Mouse (Mus musculus): ENCODE measurements around the gene Gmppb. TPM values are rescaled to one million over a fixed set of nuclear protein-coding genes. Genes with fewer than 3 reads are reported as not detected.

The Gmppb gene
- polyA plus RNA-seq, 2 experiments from 2014 or later: 12.9 to 22.2 TPM

DNA sequence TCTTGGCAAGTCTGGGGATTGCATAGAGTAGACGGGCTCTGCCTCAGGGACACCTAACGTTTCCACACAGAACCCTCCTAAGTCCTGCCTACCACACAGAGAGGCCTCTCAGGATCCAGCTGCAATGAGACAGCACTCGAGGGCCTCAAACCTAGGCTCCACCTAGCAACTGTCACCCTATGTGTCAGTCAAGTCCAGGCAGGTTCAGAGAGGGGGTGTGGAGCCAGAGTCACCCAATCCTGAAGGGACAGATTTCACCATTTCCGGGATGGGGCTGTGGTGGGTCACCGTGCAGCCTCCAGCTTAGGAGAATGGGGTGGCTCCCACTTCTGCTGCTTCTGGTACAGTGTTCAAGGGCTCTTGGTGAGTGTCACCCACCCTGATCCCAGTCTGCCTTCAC lies 31.1 kb downstream of the Gmppb start, which contains the start of gene Mst1:
TSS of gene Mst1 (plus strand) at position 269 of the 400 bp plus-strand sequence.
- no peak for ATAC-seq

- no peak for ATAC-seq
These were observed 33.5 kb downstream of the Gmppb start for GRCm38 (mm10) chr9:108082549-108082948.

DNA sequence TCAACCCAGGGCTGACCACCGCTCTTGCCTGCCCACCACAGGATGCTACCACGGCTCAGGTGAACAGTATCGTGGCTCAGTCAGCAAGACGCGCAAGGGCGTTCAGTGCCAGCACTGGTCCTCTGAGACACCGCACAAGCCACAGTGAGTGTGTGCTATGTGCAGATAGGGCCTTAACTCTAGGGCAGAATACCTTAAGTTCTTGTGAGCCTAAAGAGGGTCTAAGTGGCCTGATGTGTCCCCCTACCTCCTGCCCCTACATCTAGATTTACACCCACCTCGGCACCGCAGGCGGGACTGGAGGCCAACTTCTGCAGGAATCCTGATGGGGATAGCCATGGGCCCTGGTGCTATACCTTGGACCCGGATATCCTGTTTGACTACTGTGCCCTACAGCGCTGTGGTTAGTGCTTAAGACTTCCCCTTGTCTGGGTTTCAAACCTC lies 34.0 kb downstream of the Gmppb start, which contains the start of gene Rnf123:
TSS of gene Rnf123 (minus strand) at position 359 of the 444 bp plus-strand sequence.
- peak; percentile 57 for ATAC-seq

DNA sequence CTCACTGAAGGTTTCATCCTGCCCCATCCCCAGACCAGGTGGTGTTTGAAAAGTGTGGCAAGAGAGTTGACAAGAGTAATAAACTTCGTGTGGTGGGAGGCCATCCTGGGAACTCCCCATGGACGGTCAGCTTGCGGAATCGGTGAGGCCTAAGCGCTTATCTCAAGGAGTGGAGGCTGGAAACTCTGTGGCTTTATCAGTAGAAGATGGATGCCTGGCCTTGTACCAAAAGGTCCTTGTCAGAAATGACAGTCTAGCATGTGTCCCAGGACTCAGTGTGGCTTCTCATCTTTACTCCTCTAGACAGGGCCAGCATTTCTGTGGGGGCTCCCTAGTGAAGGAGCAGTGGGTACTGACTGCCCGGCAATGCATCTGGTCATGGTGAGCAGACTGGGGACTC lies 34.5 kb downstream of the Gmppb start:
- no peak for ATAC-seq

DNA sequence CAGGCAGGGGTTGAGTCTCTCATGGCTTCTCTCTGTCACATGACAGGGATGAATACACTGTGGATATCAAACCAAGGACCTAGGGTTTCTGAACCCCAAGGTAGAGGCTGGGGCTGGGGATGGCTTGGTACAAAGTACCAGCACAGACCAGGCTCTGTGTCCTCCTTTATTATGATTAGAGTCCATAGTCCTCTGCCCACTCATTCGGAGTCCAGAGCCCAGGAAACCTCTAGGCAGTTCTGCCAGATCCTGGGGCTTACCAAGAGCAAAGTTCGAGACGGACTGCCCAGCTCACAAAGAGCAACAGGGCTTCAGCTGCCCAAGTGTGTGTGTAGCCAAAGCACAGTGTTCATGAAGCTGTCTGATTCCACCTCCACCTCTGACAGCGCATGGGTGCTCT lies 36.2 kb downstream of the Gmppb start:
- no peak for ATAC-seq

- ATAC-seq: no peak
These were observed 41.6 kb downstream of the Gmppb start for GRCm38 (mm10) chr9:108090611-108091120.

- no peak for ATAC-seq
These were observed 44.5 kb downstream of the Gmppb start for GRCm38 (mm10) chr9:108093586-108093985.

DNA sequence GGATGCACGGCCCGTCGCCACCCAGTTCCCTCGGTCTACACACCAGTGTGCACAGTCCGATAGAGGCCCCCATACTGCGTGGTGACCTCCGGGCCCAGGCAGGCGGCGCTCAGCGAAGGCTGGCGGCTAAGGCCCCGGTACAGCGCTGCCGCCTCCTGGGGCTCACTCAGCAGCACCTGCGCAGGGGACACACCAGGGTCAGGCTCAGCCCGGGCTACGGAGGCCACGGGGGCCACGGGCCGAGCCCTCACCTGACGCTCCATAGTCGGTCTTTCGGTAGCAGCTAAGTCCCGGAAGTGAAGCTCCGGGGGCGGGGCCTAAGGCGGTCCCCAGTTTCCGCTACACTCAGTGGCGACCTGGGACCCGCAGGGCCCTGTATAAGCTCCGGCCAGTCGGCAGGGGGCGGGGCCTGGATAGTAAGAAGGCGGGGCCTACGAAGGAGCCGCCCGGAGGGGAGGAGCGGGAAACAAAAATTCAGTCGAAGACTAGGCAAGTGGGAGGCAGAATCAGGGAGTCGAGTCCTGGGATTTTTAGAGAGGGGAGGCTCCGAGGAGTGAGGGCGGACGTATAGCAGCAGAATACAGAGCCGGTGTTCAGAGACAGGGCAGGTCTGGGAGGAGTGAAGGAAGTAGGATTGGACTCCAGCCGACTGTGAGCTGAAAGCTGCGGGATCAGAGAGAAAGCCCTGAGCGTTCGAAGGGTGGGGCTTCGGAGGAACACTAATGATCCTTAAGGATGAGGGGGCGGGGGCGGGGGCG lies 45.3 kb downstream of the Gmppb start, which contains the start of gene Apeh:
TSS of gene Apeh (minus strand) at position 423 of the 758 bp plus-strand sequence.
- ATAC-seq: peak; percentile 94

- no peak for ATAC-seq
These were observed 46.0 kb downstream of the Gmppb start for GRCm38 (mm10) chr9:108094998-108095411.

DNA sequence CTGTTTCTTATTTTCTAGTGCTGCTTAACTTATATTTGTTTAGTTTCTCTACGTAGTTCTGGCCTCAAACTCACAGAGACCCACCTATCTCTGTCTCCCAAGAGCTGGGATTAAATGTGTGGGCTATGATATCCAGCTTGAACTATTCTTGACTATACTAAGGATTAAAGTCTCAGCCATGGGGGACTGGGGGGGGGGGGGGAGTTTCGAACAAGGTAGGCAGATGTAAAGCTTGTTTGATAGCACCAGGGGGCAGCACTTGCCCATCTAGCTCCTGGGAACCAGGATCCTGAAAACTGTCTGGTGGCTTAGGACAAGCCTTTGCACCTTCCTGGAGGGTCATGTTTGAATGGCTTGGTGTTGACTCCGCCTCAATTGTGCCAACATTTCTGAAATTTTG lies 46.5 kb downstream of the Gmppb start:
- no peak for ATAC-seq

- ATAC-seq: no peak
These were observed 47.1 kb downstream of the Gmppb start for GRCm38 (mm10) chr9:108095949-108096712.

- ATAC-seq: no peak
These were observed 50.6 kb downstream of the Gmppb start for GRCm38 (mm10) chr9:108099619-108100018.

Other genes with a start within 250 kb of the Gmppb start
- gene Rbm6, start 176.0 kb upstream of the Gmppb start, polyA plus RNA-seq (2017; shearing (Covaris generic)): 10 to 100 TPM; 76.4 to 81.0 TPM
- gene Mon1a, start 161.1 kb upstream of the Gmppb start, polyA plus RNA-seq (2017; shearing (Covaris generic)): 10 to 100 TPM; 11.3 to 12.9 TPM
- not detected for gene Mst1r, start 142.4 kb upstream of the Gmppb start, polyA plus RNA-seq (2017; shearing (Covaris generic))
- not detected for gene Actl11, start 120.8 kb upstream of the Gmppb start, polyA plus RNA-seq (2017; shearing (Covaris generic))
- not detected for gene Camkv, start 113.6 kb upstream of the Gmppb start, polyA plus RNA-seq (2017; shearing (Covaris generic))
- gene Traip, start 99.1 kb upstream of the Gmppb start, polyA plus RNA-seq (2017; shearing (Covaris generic)): 1 to 10 TPM; 5.0 to 8.2 TPM
- 100 to 1,000 TPM; 132 to 138 TPM for gene Uba7, start 73.7 kb upstream of the Gmppb start, polyA plus RNA-seq (2017; shearing (Covaris generic))
- not detected for gene Gm20661, start 66.2 kb upstream of the Gmppb start, polyA plus RNA-seq (2017; shearing (Covaris generic))
- gene Inka1, start 63.4 kb upstream of the Gmppb start, polyA plus RNA-seq (2017; shearing (Covaris generic)): under 1 TPM; 0.33 to 0.51 TPM
- 1 to 10 TPM in 1 of 2 experiments, under 1 TPM in 1; 0.93 to 2.5 TPM for gene Cdhr4, start 56.7 kb upstream of the Gmppb start, polyA plus RNA-seq (2017; shearing (Covaris generic))
- gene Gm20662, start 52.9 kb upstream of the Gmppb start, polyA plus RNA-seq (2017; shearing (Covaris generic)): not detected
- 10 to 100 TPM; 36.7 to 47.6 TPM for gene Ip6k1, start 46.7 kb upstream of the Gmppb start, polyA plus RNA-seq (2017; shearing (Covaris generic))
- 1 to 10 TPM; 1.3 to 3.3 TPM for gene Amigo3, start 3.9 kb downstream of the Gmppb start, polyA plus RNA-seq (2017; shearing (Covaris generic))
- under 1 TPM; 0.40 to 0.48 TPM for gene Mst1, start 31.2 kb downstream of the Gmppb start, polyA plus RNA-seq (2017; shearing (Covaris generic))
- 10 to 100 TPM; 49.9 to 75.8 TPM for gene Rnf123, start 34.1 kb downstream of the Gmppb start, polyA plus RNA-seq (2017; shearing (Covaris generic))
- gene Apeh, start 45.4 kb downstream of the Gmppb start, polyA plus RNA-seq (2017; shearing (Covaris generic)): 10 to 100 TPM; 39.4 to 45.0 TPM
- gene Bsn, start 141.1 kb downstream of the Gmppb start, polyA plus RNA-seq (2017; shearing (Covaris generic)): under 1 TPM; 0.33 to 0.73 TPM
- 1 to 10 TPM; 2.1 to 3.3 TPM for gene Dag1, start 214.7 kb downstream of the Gmppb start, polyA plus RNA-seq (2017; shearing (Covaris generic))
- gene Nicn1, start 241.2 kb downstream of the Gmppb start, polyA plus RNA-seq (2017; shearing (Covaris generic)): 1 to 10 TPM; 2.8 to 3.0 TPM
- gene Amt, start 247.6 kb downstream of the Gmppb start, polyA plus RNA-seq (2017; shearing (Covaris generic)): under 1 TPM; 0.29 to 0.58 TPM

All from activated CD4-positive, CD25-positive, alpha-beta regulatory T cell, adult 4 months (primary cell).